Mouse (Mus musculus) adrenal gland, adult 18-20 months (tissue): ENCODE data around the gene Serpinb2. TPM values are rescaled to one million over a fixed set of nuclear protein-coding genes. Genes with fewer than 3 reads are reported as not detected.

Experiments used
- DNase-seq, 2 experiments: peaks; one replicate each; pipeline ENCODE4 v3.0.0; 2021 to 2022; ENCODE audit warnings: low spot score in 2 of 2
- total RNA-seq, 2 experiments: library from RNA; stranded (reverse); gene quantifications; 1 replicate in 1 of 2; 2 replicates in 1 of 2; pipeline ENCODE4 v1.2.3; 2021

Gene Serpinb2
- total RNA-seq, 2 experiments from 2014 or later: 0.74 TPM; not detected in 1

DNA sequence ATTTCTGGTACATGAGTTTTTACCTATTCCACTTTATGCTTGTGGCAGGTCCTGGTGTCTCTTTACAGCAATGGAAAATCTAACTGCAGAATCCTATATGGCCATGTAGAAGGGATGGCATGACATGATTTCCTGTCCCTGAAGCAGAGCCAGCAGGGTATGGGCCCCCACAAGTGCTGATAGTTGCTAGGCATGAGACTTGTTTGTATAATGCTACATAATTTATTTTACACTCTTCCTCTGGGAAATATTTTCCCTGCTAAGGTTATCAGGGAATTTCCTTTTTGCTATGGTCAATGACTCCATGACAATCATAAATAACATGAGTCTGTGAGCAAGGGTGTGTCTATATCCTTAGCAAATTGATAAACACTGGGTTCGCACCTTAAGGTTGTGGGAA lies 66.3 kb downstream of the Serpinb2 start:
- DNase-seq: no peak

DNA sequence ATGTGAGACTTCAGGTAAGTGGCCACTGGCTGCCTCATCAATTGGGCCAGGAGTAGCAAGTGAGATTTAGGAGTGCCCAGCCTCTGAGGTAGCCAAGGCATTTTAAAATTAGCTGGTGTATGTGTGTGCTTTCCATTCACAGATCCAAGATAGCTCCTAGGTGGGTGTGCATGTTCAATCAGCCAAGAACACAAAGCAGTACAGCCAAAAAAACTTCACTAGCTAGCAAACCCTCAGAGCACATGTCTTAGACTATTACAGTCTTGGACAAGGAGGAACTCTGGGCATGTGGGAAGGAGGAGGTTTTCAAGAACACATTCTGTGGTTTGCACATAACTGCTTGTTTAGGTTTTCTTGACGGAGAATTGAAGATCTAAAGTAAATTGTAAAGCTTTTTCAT lies 70.0 kb downstream of the Serpinb2 start:
- no peak for DNase-seq

DNA sequence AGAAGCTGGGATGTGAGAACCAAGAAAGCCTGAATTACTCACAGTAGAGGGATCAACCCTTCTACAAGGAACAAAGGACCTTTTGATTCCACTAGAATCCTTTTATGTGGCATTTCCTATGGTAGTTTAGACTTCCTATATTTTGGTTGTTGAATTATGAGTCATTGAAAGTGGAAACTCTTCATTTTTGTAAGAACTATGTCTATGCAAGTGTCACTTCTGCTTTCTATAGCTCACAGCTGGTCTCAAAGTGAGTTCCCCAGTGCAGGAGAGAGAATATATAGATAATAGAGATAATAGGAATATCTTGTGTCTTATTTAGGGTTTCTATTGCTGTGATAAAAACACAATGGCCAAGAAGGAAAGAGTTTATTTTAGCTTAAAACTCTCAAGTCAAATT lies 71.7 kb downstream of the Serpinb2 start:
- no peak for DNase-seq

DNA sequence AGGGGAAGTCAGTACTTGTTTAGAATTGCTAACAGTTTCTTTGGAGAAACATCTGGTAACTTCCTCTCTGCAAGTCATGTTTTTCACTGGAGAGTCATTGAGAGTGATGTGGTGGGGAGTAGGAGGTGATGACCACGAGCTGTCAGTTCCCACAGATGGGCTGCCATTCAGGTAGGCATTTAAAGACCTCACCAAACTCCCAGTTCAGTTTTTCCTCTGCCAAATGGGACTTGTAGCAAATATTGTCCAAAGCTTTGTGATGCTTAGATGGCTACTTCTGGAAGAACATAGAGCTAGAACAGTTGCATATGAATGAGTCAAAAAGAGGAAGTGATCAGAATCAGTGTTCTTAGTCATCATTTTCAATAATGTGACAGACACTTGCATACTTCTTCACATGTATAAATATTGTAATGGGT lies 72.7 kb downstream of the Serpinb2 start:
- DNase-seq: no peak

DNA sequence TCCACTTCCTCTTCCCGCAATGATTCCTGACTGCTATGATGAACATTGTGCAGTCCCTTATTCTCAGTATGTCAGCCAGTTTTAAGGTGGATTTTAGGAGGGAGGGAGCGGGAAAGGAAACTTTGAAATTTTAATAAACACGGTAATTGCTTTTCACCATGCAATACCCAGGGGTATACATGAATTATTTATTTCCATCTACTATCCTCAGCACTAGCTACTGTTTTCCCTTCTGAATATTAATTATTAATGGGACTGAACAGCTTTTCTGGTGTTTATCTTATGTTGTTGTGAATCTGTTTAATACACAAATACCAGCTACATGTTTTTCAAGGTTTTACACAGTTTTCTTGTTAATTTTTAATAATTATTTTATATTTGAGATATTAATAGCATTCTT lies 73.7 kb downstream of the Serpinb2 start:
- no peak for DNase-seq

Other genes with a start within 250 kb of the Serpinb2 start
- gene Serpinb3b, start 233.1 kb upstream of the Serpinb2 start, total RNA-seq: not detected
- gene Serpinb3c, start 233.1 kb upstream of the Serpinb2 start, total RNA-seq: not detected
- gene Serpinb11, start 150.2 kb upstream of the Serpinb2 start, total RNA-seq: not detected
- not detected for gene Serpinb7, start 111.8 kb upstream of the Serpinb2 start, total RNA-seq
- 1 to 10 TPM; 2.4 to 3.2 TPM for gene Serpinb8, start 78.6 kb downstream of the Serpinb2 start, total RNA-seq